Mouse (Mus musculus): ENCODE data around the gene Plekhg6. TPM values are rescaled to one million over a fixed set of nuclear protein-coding genes. Genes with fewer than 3 reads are reported as not detected.

Plekhg6 gene
- polyA plus RNA-seq, 1 experiment from 2014 or later = 0.30 TPM

DNA sequence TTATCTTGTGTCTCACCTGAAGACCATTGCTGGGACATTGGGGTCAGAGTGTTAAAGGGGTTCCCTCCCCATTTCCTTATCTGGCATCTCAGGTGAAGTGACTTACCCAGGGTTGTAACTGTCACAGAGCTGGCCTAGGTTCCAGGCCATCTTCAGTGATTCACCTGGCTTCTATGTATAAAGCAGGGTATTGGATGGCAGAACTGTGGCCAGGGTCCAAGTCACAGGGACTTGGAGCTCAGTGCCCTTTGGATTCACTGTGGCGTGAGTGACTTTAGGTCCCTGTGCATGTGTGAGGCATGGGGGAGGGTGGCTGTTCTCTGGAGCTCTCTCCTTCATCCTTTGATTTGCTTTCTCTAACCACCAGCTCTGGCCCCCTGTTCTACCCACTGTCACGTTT, 34.6 kb downstream of the Plekhg6 start:
- DNase-seq (ENCODE audit: low spot score) (no peak), ATAC-seq (replicated peaks; ENCODE audit: low FRiP score) (no peak)
- Histone ChIP-seq H3K27ac (ENCODE audit: low read depth, low read length) (no peak overlapping the region), H3K4me1 (replicated peaks; ENCODE audit: control insufficient read depth, insufficient read depth, low read length) (peaks cover 26% of the 10 kb centered on the region), H3K27me3 (replicated peaks; ENCODE audit: control insufficient read depth, insufficient read depth, low read length) (no peaks in the 10 kb centered on the region), H3K9me3 (ENCODE audit: control insufficient read depth, low read length) (no peaks in the 10 kb centered on the region), H3K4me3 (ENCODE audit: low read depth, low read length) (no peak overlapping the region), H3K36me3 (ENCODE audit: control insufficient read depth, insufficient read depth, low read length) (no peaks in the 10 kb centered on the region), H3K9ac (ENCODE audit: low read depth, low read length) (no peak overlapping the region), H3K4me2 (no peak overlapping the region)
- 54% methylated on average over 2 of the region's 2 CpGs for WGBS

DNA sequence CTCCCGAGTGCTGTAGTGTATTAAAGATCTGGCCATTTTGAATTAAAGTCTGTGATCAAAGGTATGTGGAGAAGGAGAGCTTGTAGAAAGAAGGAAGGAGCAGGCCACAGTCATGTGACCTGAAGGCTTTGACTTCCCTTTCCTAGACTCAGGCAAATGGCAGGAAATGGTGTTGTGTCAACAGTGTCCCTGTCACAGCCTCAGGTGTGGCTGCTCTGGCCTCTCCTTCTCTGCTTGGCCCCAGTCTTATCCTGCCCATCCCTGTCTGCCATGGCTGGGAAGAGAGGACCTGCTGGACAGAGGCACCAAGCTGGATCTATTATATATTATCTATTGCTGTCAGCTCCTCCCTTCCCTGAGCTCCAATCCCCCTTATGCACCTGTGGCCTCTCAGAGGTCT, 35.0 kb downstream of the Plekhg6 start:
- H3K4me3 ChIP-seq (ENCODE audit: low read depth, low read length) = no peak overlapping the region
- H3K4me2 ChIP-seq = no peak overlapping the region
- H3K27ac ChIP-seq (ENCODE audit: low read depth, low read length) = no peak overlapping the region
- peaks cover 26% of the 10 kb centered on the region for H3K4me1 ChIP-seq (replicated peaks; ENCODE audit: control insufficient read depth, insufficient read depth, low read length)
- H3K9me3 ChIP-seq (ENCODE audit: control insufficient read depth, low read length) = no peaks in the 10 kb centered on the region
- ATAC-seq (replicated peaks; ENCODE audit: low FRiP score) (no peak), DNase-seq (ENCODE audit: low spot score) (no peak)
- 34% methylated on average over 1 of the region's 1 CpGs for WGBS
- H3K9ac ChIP-seq (ENCODE audit: low read depth, low read length) = no peak overlapping the region
- no peaks in the 10 kb centered on the region for H3K36me3 ChIP-seq (ENCODE audit: control insufficient read depth, insufficient read depth, low read length)
- H3K27me3 ChIP-seq (replicated peaks; ENCODE audit: control insufficient read depth, insufficient read depth, low read length) = no peaks in the 10 kb centered on the region

DNA sequence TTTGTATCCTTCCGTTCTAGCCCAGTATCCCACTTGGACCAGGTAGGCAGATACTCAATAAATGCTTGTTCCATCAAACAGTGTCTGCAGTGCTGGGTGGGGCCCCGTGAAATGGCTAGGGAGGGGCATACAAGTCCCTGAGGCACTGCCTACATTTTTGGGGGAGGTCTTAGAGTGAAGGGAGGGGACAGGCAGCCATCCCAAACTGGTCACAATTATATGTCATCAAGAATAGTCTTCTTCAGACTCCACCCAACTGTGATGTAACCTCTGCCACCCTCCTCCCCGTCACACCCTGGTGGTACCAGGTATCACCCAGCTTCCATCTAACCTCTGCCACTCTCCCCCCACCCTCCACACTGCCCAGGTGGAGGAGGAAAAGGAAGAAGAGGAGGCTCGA, 35.7 kb downstream of the Plekhg6 start:
- Histone ChIP-seq H3K4me2 (no peak overlapping the region), H3K36me3 (ENCODE audit: control insufficient read depth, insufficient read depth, low read length) (no peaks in the 10 kb centered on the region), H3K9ac (ENCODE audit: low read depth, low read length) (no peak overlapping the region), H3K27ac (ENCODE audit: low read depth, low read length) (no peak overlapping the region), H3K9me3 (ENCODE audit: control insufficient read depth, low read length) (no peaks in the 10 kb centered on the region), H3K27me3 (replicated peaks; ENCODE audit: control insufficient read depth, insufficient read depth, low read length) (no peaks in the 10 kb centered on the region), H3K4me1 (replicated peaks; ENCODE audit: control insufficient read depth, insufficient read depth, low read length) (peaks cover 29% of the 10 kb centered on the region), H3K4me3 (ENCODE audit: low read depth, low read length) (no peak overlapping the region)
- ATAC-seq (replicated peaks; ENCODE audit: low FRiP score) (no peak), DNase-seq (ENCODE audit: low spot score) (no peak)
- WGBS = 50% methylated on average over 4 of the region's 4 CpGs

DNA sequence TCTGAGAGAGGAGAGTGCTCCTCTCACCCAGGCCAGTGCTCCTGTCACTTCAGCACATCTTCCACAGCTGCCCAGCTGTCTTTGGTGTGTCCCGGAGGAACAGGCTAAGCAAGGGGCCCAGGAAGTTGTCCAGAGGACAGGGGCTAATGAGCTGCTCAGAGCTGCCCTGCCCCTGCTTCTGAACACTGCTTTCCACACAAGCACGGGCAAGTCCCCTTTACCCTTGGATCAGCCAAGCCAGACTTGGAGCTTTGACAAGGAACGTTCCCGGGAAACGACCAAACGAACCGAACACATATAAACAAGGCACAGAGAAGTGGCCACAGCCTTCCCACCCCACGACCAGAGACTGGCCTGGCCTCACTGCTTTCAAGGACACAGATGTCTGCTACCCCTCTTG, 36.5 kb downstream of the Plekhg6 start:
- 51% methylated on average over 8 of the region's 8 CpGs for WGBS
- H3K4me2 ChIP-seq = no peak overlapping the region
- ATAC-seq (replicated peaks; ENCODE audit: low FRiP score) = no peak
- no peak overlapping the region for H3K27ac ChIP-seq (ENCODE audit: low read depth, low read length)
- DNase-seq (ENCODE audit: low spot score) = no peak
- peaks cover 28% of the 10 kb centered on the region for H3K4me1 ChIP-seq (replicated peaks; ENCODE audit: control insufficient read depth, insufficient read depth, low read length)
- no peaks in the 10 kb centered on the region for H3K9me3 ChIP-seq (ENCODE audit: control insufficient read depth, low read length)
- H3K4me3 ChIP-seq (ENCODE audit: low read depth, low read length) = no peak overlapping the region
- H3K9ac ChIP-seq (ENCODE audit: low read depth, low read length) = no peak overlapping the region
- H3K36me3 ChIP-seq (ENCODE audit: control insufficient read depth, insufficient read depth, low read length) = no peaks in the 10 kb centered on the region
- H3K27me3 ChIP-seq (replicated peaks; ENCODE audit: control insufficient read depth, insufficient read depth, low read length) = no peaks in the 10 kb centered on the region

DNA sequence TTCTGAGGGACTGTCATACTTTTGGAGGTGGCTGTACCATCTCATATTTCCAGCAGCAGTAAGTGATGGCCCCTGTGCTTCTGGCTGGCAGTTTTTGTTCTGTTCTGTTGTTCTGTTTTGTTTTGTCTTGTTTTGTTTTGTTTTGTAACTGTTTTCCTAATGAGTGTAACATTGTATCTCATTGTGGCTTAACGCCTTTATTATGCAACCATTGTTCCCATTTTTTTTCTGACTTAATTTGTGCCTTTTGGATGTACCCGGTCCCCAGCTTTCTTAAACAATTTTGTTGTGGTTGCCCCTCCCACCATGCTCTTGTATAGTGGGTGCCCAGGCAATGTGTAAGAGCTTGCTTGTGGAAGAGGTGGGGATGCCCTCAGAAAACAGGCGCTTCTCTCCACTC, 38.4 kb downstream of the Plekhg6 start:
- 60% methylated on average over 3 of the region's 3 CpGs for WGBS
- no peaks in the 10 kb centered on the region for H3K9me3 ChIP-seq (ENCODE audit: control insufficient read depth, low read length)
- peaks cover 20% of the 10 kb centered on the region for H3K4me1 ChIP-seq (replicated peaks; ENCODE audit: control insufficient read depth, insufficient read depth, low read length)
- DNase-seq (ENCODE audit: low spot score) (no peak), ATAC-seq (replicated peaks; ENCODE audit: low FRiP score) (no peak)
- no peaks in the 10 kb centered on the region for H3K27me3 ChIP-seq (replicated peaks; ENCODE audit: control insufficient read depth, insufficient read depth, low read length)
- no peak overlapping the region for H3K27ac ChIP-seq (ENCODE audit: low read depth, low read length)
- H3K9ac ChIP-seq (ENCODE audit: low read depth, low read length) = no peak overlapping the region
- no peak overlapping the region for H3K4me3 ChIP-seq (ENCODE audit: low read depth, low read length)
- no peaks in the 10 kb centered on the region; the same call in 1 of the 2 replicates for H3K36me3 ChIP-seq (ENCODE audit: control insufficient read depth, insufficient read depth, low read length)
- H3K4me2 ChIP-seq = no peak overlapping the region

DNA sequence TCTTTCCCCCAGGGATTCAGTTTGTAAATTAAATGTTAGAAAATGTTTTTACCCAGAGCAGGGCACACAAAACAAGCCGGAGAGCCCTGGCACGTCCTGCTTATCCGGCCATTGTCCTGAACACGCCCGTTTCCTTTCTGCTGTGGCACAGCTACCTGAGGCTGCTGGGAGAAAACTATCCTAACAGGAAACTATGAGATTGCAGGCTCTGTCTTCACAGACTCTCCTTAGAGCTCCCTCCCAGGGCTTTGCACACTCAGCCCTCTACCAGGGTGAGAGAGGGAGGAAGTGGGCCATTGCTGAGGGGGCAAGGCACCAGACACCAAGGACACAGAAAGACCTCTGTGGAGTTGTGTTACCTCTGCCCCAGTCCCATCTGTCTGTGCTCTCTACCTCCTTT, 40.3 kb downstream of the Plekhg6 start:
- H3K27me3 ChIP-seq (replicated peaks; ENCODE audit: control insufficient read depth, insufficient read depth, low read length) = no peaks in the 10 kb centered on the region
- no peak for DNase-seq (ENCODE audit: low spot score)
- 58% methylated on average over 5 of the region's 5 CpGs for WGBS
- H3K4me2 ChIP-seq = no peak overlapping the region
- peaks cover 18% of the 10 kb centered on the region for H3K4me1 ChIP-seq (replicated peaks; ENCODE audit: control insufficient read depth, insufficient read depth, low read length)
- H3K4me3 ChIP-seq (ENCODE audit: low read depth, low read length) = no peak overlapping the region
- H3K9me3 ChIP-seq (ENCODE audit: control insufficient read depth, low read length) = no peaks in the 10 kb centered on the region
- no peaks in the 10 kb centered on the region; the same call in 1 of the 2 replicates for H3K36me3 ChIP-seq (ENCODE audit: control insufficient read depth, insufficient read depth, low read length)
- ATAC-seq (replicated peaks; ENCODE audit: low FRiP score) = no peak
- no peak overlapping the region for H3K9ac ChIP-seq (ENCODE audit: low read depth, low read length)
- H3K27ac ChIP-seq (ENCODE audit: low read depth, low read length) = peak overlapping the region; percentile 16

DNA sequence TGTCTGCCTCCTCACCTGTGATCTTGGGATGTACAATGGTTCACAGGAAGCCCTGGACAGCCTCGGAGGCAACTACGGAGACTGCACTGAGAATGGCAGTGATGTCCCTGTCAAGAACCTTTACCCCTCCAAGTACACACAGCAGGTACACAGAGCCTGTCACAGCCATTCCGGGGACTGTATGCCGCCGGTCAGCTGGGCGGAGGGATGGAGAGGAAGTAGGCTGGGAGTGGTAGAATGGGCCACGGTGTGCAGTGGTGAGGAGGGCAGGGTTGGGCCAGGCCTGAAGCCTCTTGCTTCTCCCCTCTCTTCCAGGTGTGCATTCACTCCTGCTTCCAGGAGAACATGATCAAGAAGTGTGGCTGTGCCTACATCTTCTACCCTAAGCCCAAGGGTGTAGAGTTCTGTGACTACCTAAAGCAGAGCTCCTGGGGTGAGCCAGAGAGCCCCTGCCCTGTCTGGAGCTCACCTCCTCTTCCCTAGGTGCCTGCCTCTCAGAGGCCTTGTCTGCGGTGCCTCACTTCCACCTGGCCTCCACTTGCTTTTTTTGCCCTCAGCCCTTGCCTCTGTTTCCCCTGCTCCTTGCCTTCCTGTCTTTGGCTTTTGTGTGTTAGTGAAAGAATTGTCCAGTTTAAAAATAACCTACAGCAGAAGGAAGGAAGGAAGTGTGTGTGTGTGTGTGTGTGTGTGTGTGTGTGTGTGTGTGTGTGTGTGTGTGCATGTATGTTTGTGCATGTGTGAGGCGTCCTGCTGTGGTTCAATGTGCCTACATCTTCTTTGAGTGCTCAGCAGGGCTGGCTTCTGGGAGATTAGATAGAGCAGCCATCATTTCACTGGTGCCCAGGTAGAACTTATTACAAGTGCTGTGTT, 41.6 kb downstream of the Plekhg6 start:
- H3K4me1 ChIP-seq (replicated peaks; ENCODE audit: control insufficient read depth, insufficient read depth, low read length) = peaks cover 14% of the 10 kb centered on the region
- no peaks in the 10 kb centered on the region for H3K9me3 ChIP-seq (ENCODE audit: control insufficient read depth, low read length)
- H3K27ac ChIP-seq (ENCODE audit: low read depth, low read length) = no peak overlapping the region
- H3K4me2 ChIP-seq = no peak overlapping the region
- H3K36me3 ChIP-seq (ENCODE audit: control insufficient read depth, insufficient read depth, low read length) = no peaks in the 10 kb centered on the region; the same call in 1 of the 2 replicates
- WGBS = 48% methylated on average over 9 of the region's 9 CpGs
- no peak overlapping the region for H3K4me3 ChIP-seq (ENCODE audit: low read depth, low read length)
- H3K27me3 ChIP-seq (replicated peaks; ENCODE audit: control insufficient read depth, insufficient read depth, low read length) = no peaks in the 10 kb centered on the region
- ATAC-seq (replicated peaks; ENCODE audit: low FRiP score) (no peak), DNase-seq (ENCODE audit: low spot score) (no peak)
- no peak overlapping the region for H3K9ac ChIP-seq (ENCODE audit: low read depth, low read length)

DNA sequence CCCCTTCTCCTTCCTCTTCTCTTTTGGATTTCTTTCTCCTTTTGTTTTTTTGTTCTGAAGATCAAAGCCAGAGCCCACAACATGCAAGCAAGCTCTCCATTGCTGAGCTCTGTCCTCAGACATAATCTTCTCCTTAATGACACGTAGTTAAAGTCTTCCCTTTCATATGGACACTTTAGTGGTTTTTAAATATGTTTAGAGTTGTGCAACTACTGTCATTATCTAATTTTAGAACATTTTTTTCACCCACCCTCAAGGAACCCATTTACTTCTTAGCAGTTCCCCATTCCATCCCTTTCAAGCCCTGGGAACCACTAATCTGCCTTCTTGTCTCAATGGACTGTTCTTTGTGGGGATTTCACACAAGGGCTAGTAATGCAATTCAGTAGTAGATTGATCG, 46.2 kb downstream of the Plekhg6 start:
- H3K9me3 ChIP-seq (ENCODE audit: control insufficient read depth, low read length) = no peaks in the 10 kb centered on the region
- H3K9ac ChIP-seq (ENCODE audit: low read depth, low read length) = no peak overlapping the region
- H3K27me3 ChIP-seq (replicated peaks; ENCODE audit: control insufficient read depth, insufficient read depth, low read length) = no peaks in the 10 kb centered on the region
- no peak overlapping the region for H3K4me3 ChIP-seq (ENCODE audit: low read depth, low read length)
- no peak overlapping the region for H3K27ac ChIP-seq (ENCODE audit: low read depth, low read length)
- 69% methylated on average over 2 of the region's 2 CpGs for WGBS
- ATAC-seq (replicated peaks; ENCODE audit: low FRiP score) (no peak), DNase-seq (ENCODE audit: low spot score) (no peak)
- H3K4me1 ChIP-seq (replicated peaks; ENCODE audit: control insufficient read depth, insufficient read depth, low read length) = no peaks in the 10 kb centered on the region; the same call in 1 of the 2 replicates
- no peaks in the 10 kb centered on the region; the same call in 1 of the 2 replicates for H3K36me3 ChIP-seq (ENCODE audit: control insufficient read depth, insufficient read depth, low read length)
- H3K4me2 ChIP-seq = no peak overlapping the region
